Mouse (Mus musculus) midbrain, embryonic 15.5 days (tissue): ENCODE data around the gene Fbxl15. TPM values are rescaled to one million over a fixed set of nuclear protein-coding genes. Genes with fewer than 3 reads are reported as not detected.

Experiments used
- ATAC-seq: fragments of 200-750 bp; cut with Nextera tagmentation; replicated peaks from 2 replicates; pipeline ENCODE4 v1.8.0; 2017; ENCODE audit warnings: moderate TSS enrichment
- H3K27ac ChIP-seq: fragments of 300-500 bp; sonication (generic); 2 replicates; pipeline ENCODE4 v1.5.1; 2015; ENCODE audit warnings: mild to moderate bottlenecking, inconsistent platforms
- H3K27me3 ChIP-seq: fragments of 300-500 bp; sonication (generic); replicated peaks from 2 replicates; pipeline ENCODE4 v1.6.1; 2015; ENCODE audit warnings: inconsistent platforms
- H3K36me3 ChIP-seq: fragments of 300-500 bp; sonication (generic); replicated peaks from 2 replicates; pipeline ENCODE4 v1.6.1; 2015; ENCODE audit warnings: inconsistent platforms
- H3K4me1 ChIP-seq: fragments of 300-500 bp; sonication (generic); 2 replicates; pipeline ENCODE4 v1.6.1; 2015; ENCODE audit warnings: inconsistent platforms
- H3K4me2 ChIP-seq: fragments of 300-500 bp; sonication (generic); 2 replicates; pipeline ENCODE4 v1.6.1; 2015; ENCODE audit warnings: inconsistent platforms, mild to moderate bottlenecking, moderate library complexity
- H3K4me3 ChIP-seq: fragments of 300-500 bp; sonication (generic); 2 replicates; pipeline ENCODE4 v1.5.1; 2015; ENCODE audit warnings: mild to moderate bottlenecking, inconsistent platforms
- H3K9ac ChIP-seq: fragments of 300-500 bp; sonication (generic); 2 replicates; pipeline ENCODE4 v1.6.1; 2015; ENCODE audit warnings: mild to moderate bottlenecking, inconsistent platforms
- H3K9me3 ChIP-seq: fragments of 300-500 bp; sonication (generic); 2 replicates; pipeline ENCODE4 v1.6.1; 2016; ENCODE audit warnings: inconsistent platforms
- WGBS: fragments of 180-500 bp; shearing (Covaris S2); methylation state at CpG from one replicate; pipeline ENCODE4 v1.1.7; 2015; ENCODE audit warnings: mixed read lengths; 5-methylcytosine and 5-hydroxymethylcytosine counted together
- polyA plus RNA-seq: library from polyadenylated mRNA; unstranded; fragments of >200 nt; fragmentation: Nextera tagmentation; extraction: Ambion mirVana; gene quantifications from 2 replicates; pipeline ENCODE4 v1.2.1, GENCODE M21; 2015

The Fbxl15 gene
- polyA plus RNA-seq, 1 experiment from 2014 or later = 48.2 TPM

- Histone ChIP-seq H3K4me1 (peaks cover 87% of the 10 kb centered on the region), H3K4me3 (peak overlapping the region; percentile 64), H3K4me2 (peak overlapping the region; percentile 89), H3K27ac (peak overlapping the region; percentile 76), H3K9me3 (no peaks in the 10 kb centered on the region), H3K9ac (peak overlapping the region; percentile 6; the same call in 1 of the 2 replicates), H3K36me3 (no peaks in the 10 kb centered on the region), H3K27me3 (peaks cover 35% of the 10 kb centered on the region)
- WGBS = 11% methylated on average over 16 of the region's 16 CpGs
- peak; percentile 48; the same call in 1 of the 2 replicates for ATAC-seq
Observed at GRCm38 (mm10) chr19:46318586-46319378, 9.2 kb upstream of the Fbxl15 start.

GRCm38 (mm10) chr19:46320076-46320785, 7.8 kb upstream of the Fbxl15 start:
- Histone ChIP-seq H3K27me3 (peaks cover 22% of the 10 kb centered on the region), H3K36me3 (no peaks in the 10 kb centered on the region), H3K4me3 (no peak overlapping the region), H3K9me3 (no peaks in the 10 kb centered on the region), H3K27ac (peak overlapping the region; percentile 80; the same call in 1 of the 2 replicates), H3K4me1 (peaks cover 97% of the 10 kb centered on the region), H3K4me2 (no peak overlapping the region), H3K9ac (0 out of 2 replicates have a peak overlapping the region, but pooled peaks have one; percentile 14)
- 84% methylated on average over 8 of the region's 8 CpGs for WGBS
- ATAC-seq = no peak

GRCm38 (mm10) chr19:46321101-46321943, 6.7 kb upstream of the Fbxl15 start:
- peak; percentile 43 for ATAC-seq
- Histone ChIP-seq H3K36me3 (no peaks in the 10 kb centered on the region), H3K4me1 (peaks cover 93% of the 10 kb centered on the region), H3K4me3 (0 out of 2 replicates have a peak overlapping the region, but pooled peaks have one; percentile 6), H3K9ac (0 out of 2 replicates have a peak overlapping the region, but pooled peaks have one; percentile 7), H3K4me2 (peak overlapping the region; percentile 43), H3K27me3 (peaks cover 12% of the 10 kb centered on the region), H3K9me3 (no peaks in the 10 kb centered on the region), H3K27ac (peak overlapping the region; percentile 80)
- WGBS = 20% methylated on average over 6 of the region's 6 CpGs

- ATAC-seq = no peak
- Histone ChIP-seq H3K4me2 (peak overlapping the region; percentile 43), H3K9me3 (no peaks in the 10 kb centered on the region), H3K36me3 (no peaks in the 10 kb centered on the region), H3K27me3 (peaks cover 1% of the 10 kb centered on the region; the same call in 1 of the 2 replicates), H3K4me3 (no peak overlapping the region), H3K27ac (peak overlapping the region; percentile 80), H3K4me1 (peaks cover 91% of the 10 kb centered on the region), H3K9ac (peak overlapping the region; percentile 11)
- WGBS = 49% methylated on average over 11 of the region's 11 CpGs
Observed at GRCm38 (mm10) chr19:46322144-46322995, 5.6 kb upstream of the Fbxl15 start.

GRCm38 (mm10) chr19:46322996-46323572, 4.9 kb upstream of the Fbxl15 start:
- peak overlapping the region; percentile 25; the same call in 1 of the 2 replicates for H3K27ac ChIP-seq
- H3K4me1 ChIP-seq = peaks cover 92% of the 10 kb centered on the region
- no peak overlapping the region for H3K4me3 ChIP-seq
- no peak for ATAC-seq
- H3K36me3 ChIP-seq = no peaks in the 10 kb centered on the region
- peak overlapping the region; percentile 43; the same call in 1 of the 2 replicates for H3K4me2 ChIP-seq
- WGBS = 83% methylated on average over 13 of the region's 13 CpGs
- H3K9ac ChIP-seq = peak overlapping the region; percentile 11; the same call in 1 of the 2 replicates
- no peaks in the 10 kb centered on the region for H3K27me3 ChIP-seq
- H3K9me3 ChIP-seq = no peaks in the 10 kb centered on the region

- Histone ChIP-seq H3K27me3 (no peaks in the 10 kb centered on the region), H3K27ac (no peak overlapping the region), H3K4me3 (no peak overlapping the region), H3K9ac (no peak overlapping the region), H3K9me3 (no peaks in the 10 kb centered on the region), H3K4me2 (peak overlapping the region; percentile 93; the same call in 1 of the 2 replicates), H3K4me1 (peaks cover 86% of the 10 kb centered on the region), H3K36me3 (no peaks in the 10 kb centered on the region)
- WGBS = 72% methylated on average over 5 of the region's 5 CpGs
- ATAC-seq = no peak
Observed at GRCm38 (mm10) chr19:46323716-46324115, 4.3 kb upstream of the Fbxl15 start.

- peak overlapping the region; percentile 45 for H3K9ac ChIP-seq
Observed at GRCm38 (mm10) chr19:46324366-46324765, 3.6 kb upstream of the Fbxl15 start.

GRCm38 (mm10) chr19:46324918-46325317, 3.1 kb upstream of the Fbxl15 start:
- H3K4me1 ChIP-seq = peaks cover 85% of the 10 kb centered on the region
- H3K4me2 ChIP-seq = peak overlapping the region; percentile 93
- H3K9ac ChIP-seq = peak overlapping the region; percentile 45
- H3K4me3 ChIP-seq = peak overlapping the region; percentile 60
- no peaks in the 10 kb centered on the region for H3K27me3 ChIP-seq
- H3K9me3 ChIP-seq = no peaks in the 10 kb centered on the region
- no peak overlapping the region for H3K27ac ChIP-seq
- ATAC-seq = no peak
- H3K36me3 ChIP-seq = no peaks in the 10 kb centered on the region; the same call in 1 of the 2 replicates
- 77% methylated on average over 5 of the region's 5 CpGs for WGBS

More at GRCm38 (mm10) chr19:46324366-46324765, 3.6 kb upstream of the Fbxl15 start:
- Histone ChIP-seq H3K9me3 (no peaks in the 10 kb centered on the region), H3K27me3 (no peaks in the 10 kb centered on the region), H3K36me3 (no peaks in the 10 kb centered on the region), H3K27ac (no peak overlapping the region), H3K4me2 (peak overlapping the region; percentile 93), H3K4me3 (peak overlapping the region; percentile 60; the same call in 1 of the 2 replicates), H3K4me1 (peaks cover 85% of the 10 kb centered on the region)
- WGBS = 70% methylated on average over 11 of the region's 11 CpGs
- no peak for ATAC-seq

- Histone ChIP-seq H3K4me1 (peaks cover 78% of the 10 kb centered on the region), H3K27me3 (no peaks in the 10 kb centered on the region), H3K36me3 (peaks cover 7% of the 10 kb centered on the region; the same call in 1 of the 2 replicates), H3K27ac (peak overlapping the region; percentile 97), H3K4me2 (peak overlapping the region; percentile 93), H3K9me3 (no peaks in the 10 kb centered on the region), H3K9ac (peak overlapping the region; percentile 45), H3K4me3 (peak overlapping the region; percentile 60)
- WGBS = 2% methylated on average over 29 of the region's 29 CpGs
- peak; percentile 18 for ATAC-seq
Observed at GRCm38 (mm10) chr19:46326019-46326755, 1.8 kb upstream of the Fbxl15 start.

GRCm38 (mm10) chr19:46326756-46327305, 1.2 kb upstream of the Fbxl15 start, which contains the start of gene Psd:
Gene Psd (minus strand): TSS chr19:46327156.
- Histone ChIP-seq H3K27me3 (no peaks in the 10 kb centered on the region), H3K36me3 (peaks cover 12% of the 10 kb centered on the region; the same call in 1 of the 2 replicates), H3K4me3 (peak within 1 kb of the TSS; percentile 60), H3K27ac (peak within 1 kb of the TSS; percentile 97), H3K9ac (peak within 1 kb of the TSS; percentile 62), H3K4me2 (peak within 1 kb of the TSS; percentile 93), H3K9me3 (no peaks in the 10 kb centered on the region), H3K4me1 (peaks cover 72% of the 10 kb centered on the region)
- peak; percentile 5; the same call in 1 of the 2 replicates for ATAC-seq
- 0% methylated on average over 35 of the region's 35 CpGs for WGBS
